In the genomic region with DNA sequence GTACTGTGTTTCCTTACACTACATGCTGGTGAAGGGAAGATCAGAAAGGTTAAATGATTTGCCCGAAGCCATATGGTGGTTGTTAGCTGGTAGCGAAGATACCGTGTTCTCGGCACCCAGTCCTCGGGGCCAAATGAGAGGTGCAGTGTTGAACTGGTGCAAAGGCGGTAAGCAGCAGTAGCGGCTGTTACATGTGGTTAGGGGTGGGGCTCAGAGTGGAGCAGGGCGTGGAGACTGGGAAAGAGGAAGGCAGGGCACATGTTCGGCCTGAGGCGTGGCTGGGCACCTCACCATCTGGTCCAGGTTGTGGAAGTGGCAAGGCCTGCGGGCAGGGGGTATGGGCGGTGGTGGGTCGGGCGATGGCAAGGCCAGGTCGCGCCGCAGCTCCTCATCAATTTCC, we compare ENCODE assay signal across 8 mouse cellular contexts. TPM values are rescaled to one million over a fixed set of nuclear protein-coding genes. Genes with fewer than 3 reads are reported as not detected.
A peak's percentile ranks its signal among the peaks of the same experiment; 100 is the strongest.
DNase-seq lines count a peak whose midpoint lies in the region; ATAC-seq lines count a peak whose summit lies in the region.
"Had no signal": no experiment of that assay in that cellular context is flagged by ENCODE, and none has a peak within 500 bp of the region (broad histone marks: within the 10 kb centered on the region; RNA-seq: fewer than 3 reads in every experiment).

No protein-coding gene starts in this region.

- peak overlapping the region; percentile 31 for H3K4me2 ChIP-seq in kidney, embryonic 15.5 days

- no peak overlapping the region for H3K4me3 ChIP-seq in kidney, embryonic 15.5 days (replicated peaks)
- H3K4me3 ChIP-seq in limb, embryonic 10.5 days: peak overlapping the region; percentile 19

- no peaks in the 10 kb centered on the region for H3K9me3 ChIP-seq in kidney, embryonic 15.5 days (replicated peaks)
- no peaks in the 10 kb centered on the region for H3K9me3 ChIP-seq in limb, embryonic 10.5 days (replicated peaks)

- no peak for ATAC-seq in kidney, embryonic 15.5 days (replicated peaks; ENCODE audit: low FRiP score)
- peak; percentile 97 for ATAC-seq in common myeloid progenitor, adult 5-6 weeks (replicated peaks; ENCODE audit: low read depth, poor library complexity, severe bottlenecking)
- peak; percentile 67 for ATAC-seq in neutrophil, adult 5-6 weeks (ENCODE audit: extremely low read depth, insufficient number of reproducible peaks, low FRiP score, poor library complexity, severe bottlenecking)

- no peak overlapping the region for H3K9ac ChIP-seq in kidney, embryonic 15.5 days

- 30% methylated on average over 17 of the region's 17 CpGs for WGBS in kidney, embryonic 15.5 days
- WGBS in limb, embryonic 10.5 days: 20% methylated on average over 17 of the region's 17 CpGs

- peaks cover 9% of the 10 kb centered on the region for H3K4me1 ChIP-seq in kidney, embryonic 15.5 days
- peaks cover 15% of the 10 kb centered on the region for H3K4me1 ChIP-seq in limb, embryonic 10.5 days

- no peaks in the 10 kb centered on the region for H3K36me3 ChIP-seq in kidney, embryonic 15.5 days
- H3K36me3 ChIP-seq in limb, embryonic 10.5 days: no peaks in the 10 kb centered on the region

- H3K27me3 ChIP-seq in kidney, embryonic 15.5 days: peaks cover 61% of the 10 kb centered on the region
- H3K27me3 ChIP-seq in limb, embryonic 10.5 days (ENCODE audit: low read depth, poor library complexity, severe bottlenecking): peaks cover 68% of the 10 kb centered on the region

- intact Hi-C loops in gastrocnemius, postnatal 36 days (cut with DNase I): loop anchor here (10.0 kb wide), 1 partner anchor 372 kb away; no protein-coding TSS in a partner anchor

- H3K27ac ChIP-seq in kidney, embryonic 15.5 days: no peak overlapping the region
- no peak overlapping the region for H3K27ac ChIP-seq in limb, embryonic 10.5 days

- DNase-seq in kidney, postnatal 25 days: no peak
- DNase-seq in limb, embryonic 10.5 days (ENCODE audit: low spot score): peak; percentile 30
- no peak for DNase-seq in gastrocnemius, postnatal 36 days
- no peak for DNase-seq in ovary, postnatal 10 days (ENCODE audit: low spot score)

RNA-seq across cellular contexts. Expression of a gene that starts 2.3 kb away (rescaled TPM):
- not detected in 2 replicates for polyA plus RNA-seq in kidney, embryonic 15.5 days (2015; fragmentation: Nextera tagmentation; extraction: Ambion mirVana)
- not detected in 2 replicates for total RNA-seq in common myeloid progenitor, adult 5-6 weeks (2017)
- not detected in 2 replicates for polyA plus RNA-seq in limb, embryonic 10.5 days (2016; fragmentation: Nextera tagmentation; extraction: Ambion mirVana)
- not detected in 2 replicates for total RNA-seq in neutrophil, adult 5-6 weeks (2017)
- total RNA-seq in gastrocnemius, postnatal 36 days (2021): not detected
- total RNA-seq: adrenal gland, postnatal 36 days had no signal

RNA-seq across cellular contexts. Expression of a gene that starts 10.5 kb away (rescaled TPM):
- 0.35 TPM in 1 of 2 replicates, not detected in the other for polyA plus RNA-seq in kidney, embryonic 15.5 days (2015; fragmentation: Nextera tagmentation; extraction: Ambion mirVana)
- 4.6 and 9.0 TPM in 2 replicates for total RNA-seq in common myeloid progenitor, adult 5-6 weeks (2017)
- 0.31 TPM in 1 of 2 replicates, not detected in the other for polyA plus RNA-seq in limb, embryonic 10.5 days (2016; fragmentation: Nextera tagmentation; extraction: Ambion mirVana)
- total RNA-seq in neutrophil, adult 5-6 weeks (2017): 0.93 and 2.6 TPM in 2 replicates
- not detected for total RNA-seq in gastrocnemius, postnatal 36 days (2021)

RNA-seq across cellular contexts. Expression of a gene that starts 18.0 kb away (rescaled TPM):
- 1.0 and 1.6 TPM in 2 replicates for polyA plus RNA-seq in kidney, embryonic 15.5 days (2015; fragmentation: Nextera tagmentation; extraction: Ambion mirVana)
- total RNA-seq in common myeloid progenitor, adult 5-6 weeks (2017): not detected in 2 replicates
- polyA plus RNA-seq in limb, embryonic 10.5 days (2016; fragmentation: Nextera tagmentation; extraction: Ambion mirVana): 1.5 and 1.6 TPM in 2 replicates
- 0.37 and 1.0 TPM in 2 replicates for total RNA-seq in neutrophil, adult 5-6 weeks (2017)
- under 1 TPM; 0.37 to 0.43 TPM for total RNA-seq in gastrocnemius, postnatal 36 days (2021)

RNA-seq across cellular contexts. Expression of a gene that starts 35.9 kb away (rescaled TPM):
- polyA plus RNA-seq in kidney, embryonic 15.5 days (2015; fragmentation: Nextera tagmentation; extraction: Ambion mirVana): 1.3 and 1.4 TPM in 2 replicates
- 0.37 and 0.92 TPM in 2 replicates for total RNA-seq in common myeloid progenitor, adult 5-6 weeks (2017)
- polyA plus RNA-seq in limb, embryonic 10.5 days (2016; fragmentation: Nextera tagmentation; extraction: Ambion mirVana): 0.75 and 2.3 TPM in 2 replicates
- total RNA-seq in neutrophil, adult 5-6 weeks (2017): 0.25 TPM in 1 of 2 replicates, not detected in the other
- 1 to 10 TPM; 1.6 to 2.0 TPM for total RNA-seq in gastrocnemius, postnatal 36 days (2021)

RNA-seq across cellular contexts. Expression of a gene that starts 45.9 kb away (rescaled TPM):
- 13.6 and 17.1 TPM in 2 replicates for polyA plus RNA-seq in kidney, embryonic 15.5 days (2015; fragmentation: Nextera tagmentation; extraction: Ambion mirVana)
- 41.6 and 73.3 TPM in 2 replicates for total RNA-seq in common myeloid progenitor, adult 5-6 weeks (2017)
- polyA plus RNA-seq in limb, embryonic 10.5 days (2016; fragmentation: Nextera tagmentation; extraction: Ambion mirVana): 11.3 and 11.9 TPM in 2 replicates
- 59.3 and 61.3 TPM in 2 replicates for total RNA-seq in neutrophil, adult 5-6 weeks (2017)
- total RNA-seq in gastrocnemius, postnatal 36 days (2021): 10 to 100 TPM; 19.5 to 21.7 TPM
